Mouse (Mus musculus) B cell, adult 62 days (primary cell): Measurements from ENCODE around the gene Ccdc177. TPM values are rescaled to one million over a fixed set of nuclear protein-coding genes. Genes with fewer than 3 reads are reported as not detected.

Source experiments
- total RNA-seq: library from RNA; stranded (reverse); gene quantifications from 4 replicates; pipeline ENCODE4 v1.2.4, GENCODE M21; 2023

The Ccdc177 gene
- total RNA-seq = not detected in 4 replicates

GRCm38 (mm10) chr12:80760396-80760801 lies at the start of gene Ccdc177:
Gene Ccdc177, minus strand, starts transcription at chr12:80760687.

GRCm38 (mm10) chr12:80789849-80790694 lies 29.6 kb upstream of the Ccdc177 start, which contains the start of gene Susd6:
Gene Susd6, plus strand, starts transcription at chr12:80790510.

Other genes with a start within 250 kb of the Ccdc177 start
- gene Galnt16, start 242.4 kb downstream of the Ccdc177 start, total RNA-seq = not detected in 4 replicates
- gene Slc39a9, start 116.8 kb downstream of the Ccdc177 start, total RNA-seq = 29.7 to 32.6 TPM (median 32.3 TPM) in 4 replicates
- gene Erh, start 116.3 kb downstream of the Ccdc177 start, total RNA-seq = 67.7 to 77.3 TPM (median 69.9 TPM) in 4 replicates
- not detected in 4 replicates for gene Plekhd1, start 68.1 kb downstream of the Ccdc177 start, total RNA-seq
- gene Susd6, start 29.8 kb upstream of the Ccdc177 start, total RNA-seq = 110 to 127 TPM (median 122 TPM) in 4 replicates
- gene Srsf5, start 184.8 kb upstream of the Ccdc177 start, total RNA-seq = 1,301 to 1,366 TPM (median 1,337 TPM) in 4 replicates
- not detected in 4 replicates for gene Slc10a1, start 208.0 kb upstream of the Ccdc177 start, total RNA-seq